Mouse (Mus musculus): ENCODE data around the gene Rpl27a.

The Rpl27a gene

DNA sequence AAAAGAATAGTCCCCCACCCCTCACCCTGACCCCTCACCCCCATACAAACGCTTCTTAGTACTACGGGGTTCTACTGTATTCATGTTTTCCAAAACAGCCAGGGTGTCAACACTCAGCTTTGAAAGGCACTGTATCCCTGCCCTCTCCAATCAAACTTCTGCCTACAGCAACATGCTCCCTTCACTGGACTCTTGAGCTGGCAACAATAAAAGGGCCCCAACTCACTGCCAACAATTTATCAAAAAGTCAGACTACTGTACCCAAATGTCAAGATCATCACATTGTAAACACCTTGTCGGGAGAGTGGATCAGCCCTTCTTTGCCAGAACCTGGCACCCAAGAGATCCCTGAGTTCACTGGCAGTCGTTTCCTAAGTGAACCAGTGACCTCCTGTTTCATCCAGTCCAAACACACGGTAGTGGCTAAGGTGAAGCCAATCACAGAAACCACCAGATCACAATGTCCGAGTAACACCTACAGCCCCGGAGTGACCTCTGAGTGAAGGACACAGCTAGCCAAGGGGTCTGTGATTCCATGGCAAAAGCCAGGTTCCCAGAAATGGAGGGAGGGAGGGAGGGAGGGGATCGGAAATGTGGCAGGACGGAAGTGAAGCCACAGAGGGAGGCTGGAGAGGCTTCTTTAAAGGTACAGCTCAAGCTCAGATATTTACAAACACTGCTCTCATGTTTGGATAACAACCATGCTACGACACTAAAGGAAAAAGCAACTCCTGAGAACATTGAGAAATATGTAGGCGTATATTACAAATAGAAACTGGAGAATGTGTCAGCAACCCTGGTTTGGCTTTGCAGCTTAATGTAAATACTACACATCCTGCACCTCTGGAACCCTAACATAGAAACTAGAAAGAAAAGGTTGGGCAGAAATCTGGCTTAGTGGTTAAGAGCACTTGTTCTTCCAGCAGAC, 48.2 kb downstream of the Rpl27a start:
- no peak for DNase-seq

DNA sequence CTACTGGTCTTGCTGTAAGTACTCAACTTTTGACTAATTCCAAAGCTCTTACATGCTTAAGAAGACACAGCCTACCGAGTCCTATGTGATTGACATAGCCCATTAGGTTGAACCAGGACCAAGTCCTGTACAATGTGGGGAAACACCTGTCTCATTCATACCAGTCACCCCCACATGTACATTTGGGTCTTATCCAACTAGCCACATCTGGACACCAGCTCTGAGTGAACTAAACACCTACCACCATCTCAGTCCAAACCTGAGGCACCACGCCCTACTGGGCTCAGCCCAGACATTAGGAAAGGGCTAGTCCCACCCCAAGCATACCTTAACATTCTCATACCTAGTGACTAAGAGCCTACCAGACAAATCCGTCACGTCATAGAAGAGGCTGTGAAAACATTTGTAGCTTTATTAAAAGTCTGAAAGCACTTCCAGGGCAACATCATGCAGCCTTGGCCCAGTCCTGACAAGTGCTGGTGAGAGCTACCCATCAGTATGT, 49.5 kb downstream of the Rpl27a start:
- no peak for DNase-seq

Measured in liver (tissue).